Mouse (Mus musculus): ENCODE data around the gene Lpcat2.

DNA sequence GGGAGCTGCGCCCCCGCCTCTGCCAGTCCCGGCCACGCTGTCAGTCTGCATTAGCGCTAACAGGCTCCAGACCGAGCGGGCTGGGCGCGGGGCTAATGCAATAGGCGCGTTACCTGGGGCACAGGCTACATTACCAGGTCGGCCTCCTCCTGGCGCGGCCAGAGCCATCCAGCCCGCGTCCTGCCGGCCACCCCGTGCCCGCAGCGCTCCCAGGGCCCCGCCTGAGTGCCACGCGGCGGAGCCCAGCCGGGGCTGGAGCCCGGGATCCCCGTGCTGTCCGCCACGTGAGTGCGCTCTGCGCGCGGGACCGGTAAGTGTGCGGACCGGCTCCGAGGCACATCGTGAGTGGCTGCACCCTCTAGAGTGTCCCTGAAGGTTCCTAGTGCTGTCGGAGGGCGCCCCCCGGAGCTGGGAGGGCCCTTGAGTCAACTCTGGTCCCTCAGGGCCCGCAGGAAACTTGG lies 105.3 kb downstream of the Lpcat2 start:
- TF ChIP-seq CTCF (IDR thresholded peaks at IDR 0.05; ENCODE audit: low read depth, low read length) (no peak), POLR2A (IDR thresholded peaks at IDR 0.05; ENCODE audit: extremely low read depth, insufficient read depth, low read length) (no peak)
